Mouse (Mus musculus) spleen, postnatal 14 days (tissue): ENCODE data around the gene Mknk2.
"Not testable (repeated sequence)": the region's sequence is repeated elsewhere in the genome, so short reads cannot be mapped to it uniquely, and the experiment has no call there.

Experiments used
- DNase-seq, 2 experiments: peaks; one replicate each; pipeline ENCODE4 v3.0.0; 2021 to 2022; ENCODE audit warnings: low spot score in 2 of 2

Gene Mknk2

GRCm38 (mm10) chr10:80650392-80650791 is 27.5 kb downstream of the Mknk2 start:
- DNase-seq: no peak

- DNase-seq: not testable (repeated sequence)
Observed at GRCm38 (mm10) chr10:80649910-80650309, 28.0 kb downstream of the Mknk2 start.

DNA sequence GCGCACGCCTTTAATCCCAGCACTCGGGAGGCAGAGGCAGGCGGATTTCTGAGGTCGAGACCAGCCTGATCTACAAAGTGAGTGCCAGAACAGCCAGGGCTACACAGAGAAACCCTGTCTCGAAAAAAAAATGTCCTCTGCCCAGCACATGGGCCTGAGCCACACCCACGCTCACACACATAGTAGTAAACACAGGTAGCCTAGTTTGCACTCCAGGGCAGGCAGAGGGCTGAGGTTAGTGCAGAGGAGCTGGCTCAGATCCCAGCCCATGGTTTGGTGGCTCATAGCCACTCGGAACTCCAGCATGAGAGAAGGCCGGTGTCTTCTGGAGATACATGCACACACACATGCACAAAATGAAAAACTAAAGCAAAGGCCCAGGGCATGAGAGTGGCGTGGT is 31.0 kb downstream of the Mknk2 start:
- DNase-seq: no peak

DNA sequence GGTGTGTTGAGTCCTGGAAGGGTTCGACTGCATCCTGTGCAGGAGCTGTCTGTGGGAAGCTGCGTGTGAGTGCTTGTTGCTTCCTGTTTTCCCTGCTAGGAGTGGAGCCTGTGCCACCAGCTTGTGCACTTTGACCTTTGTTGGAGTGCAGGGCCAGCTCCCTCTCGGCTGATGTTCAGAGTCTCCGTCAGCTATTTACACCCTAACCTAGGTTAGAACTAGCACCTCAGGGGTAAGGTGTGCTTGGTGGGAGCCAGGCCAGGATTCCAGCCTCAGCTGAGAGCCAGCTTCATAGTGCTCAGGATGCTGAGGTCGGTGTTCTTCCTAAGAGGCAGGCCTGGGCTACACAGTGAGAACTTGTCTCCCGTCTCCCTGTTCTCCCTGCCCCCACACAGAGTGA is 42.6 kb downstream of the Mknk2 start:
- DNase-seq: no peak

DNA sequence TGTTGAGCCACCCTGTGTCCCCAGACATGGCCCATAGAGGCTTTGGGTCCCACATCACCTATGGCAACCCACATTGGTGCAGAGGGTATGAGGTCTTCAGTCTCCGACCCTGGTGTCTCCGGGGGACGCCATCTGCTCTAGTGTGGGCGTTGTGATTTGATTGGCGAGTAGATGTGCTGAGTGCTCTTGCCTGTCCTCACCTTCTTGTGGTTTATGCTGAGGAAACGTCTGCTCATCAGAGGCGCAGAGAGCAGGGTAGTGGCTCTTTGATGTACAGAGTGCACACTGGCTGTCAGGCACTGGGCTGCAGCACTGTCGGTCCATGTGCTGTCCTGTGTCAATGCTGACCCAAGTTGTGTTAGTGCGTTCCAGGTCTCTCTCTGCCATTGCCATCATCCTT is 49.0 kb downstream of the Mknk2 start:
- DNase-seq: no peak

DNA sequence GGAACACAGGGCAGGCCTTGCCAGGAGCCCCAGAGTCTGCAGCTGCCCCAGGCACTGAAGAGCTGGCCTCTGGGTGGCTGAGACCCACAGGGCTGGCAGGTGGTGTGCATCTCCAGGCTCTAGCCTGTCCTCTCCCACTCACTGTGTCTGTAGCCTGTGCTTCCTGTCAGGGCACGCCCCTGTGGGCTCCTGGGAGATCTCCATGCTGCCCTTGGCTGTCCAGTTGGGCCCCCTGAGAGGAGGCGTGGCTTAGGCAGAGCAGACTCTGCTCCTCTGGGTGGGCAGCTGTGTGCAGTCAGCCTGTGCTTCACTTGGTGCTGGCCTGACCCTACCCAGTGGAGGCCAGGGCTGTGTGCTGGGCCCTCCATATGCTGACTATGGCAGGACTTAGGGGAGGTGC is 50.2 kb downstream of the Mknk2 start:
- no peak for DNase-seq

GRCm38 (mm10) chr10:80625764-80626163 is 52.1 kb downstream of the Mknk2 start:
- DNase-seq: no peak

GRCm38 (mm10) chr10:80623457-80624191 is 54.3 kb downstream of the Mknk2 start:
- peak; percentile 52 to 66 for DNase-seq

- DNase-seq: peak; percentile 48 to 70
Observed at GRCm38 (mm10) chr10:80622661-80623456, 55.1 kb downstream of the Mknk2 start, which contains the start of gene Csnk1g2. Gene Csnk1g2 (plus strand): TSS chr10:80622838.

DNA sequence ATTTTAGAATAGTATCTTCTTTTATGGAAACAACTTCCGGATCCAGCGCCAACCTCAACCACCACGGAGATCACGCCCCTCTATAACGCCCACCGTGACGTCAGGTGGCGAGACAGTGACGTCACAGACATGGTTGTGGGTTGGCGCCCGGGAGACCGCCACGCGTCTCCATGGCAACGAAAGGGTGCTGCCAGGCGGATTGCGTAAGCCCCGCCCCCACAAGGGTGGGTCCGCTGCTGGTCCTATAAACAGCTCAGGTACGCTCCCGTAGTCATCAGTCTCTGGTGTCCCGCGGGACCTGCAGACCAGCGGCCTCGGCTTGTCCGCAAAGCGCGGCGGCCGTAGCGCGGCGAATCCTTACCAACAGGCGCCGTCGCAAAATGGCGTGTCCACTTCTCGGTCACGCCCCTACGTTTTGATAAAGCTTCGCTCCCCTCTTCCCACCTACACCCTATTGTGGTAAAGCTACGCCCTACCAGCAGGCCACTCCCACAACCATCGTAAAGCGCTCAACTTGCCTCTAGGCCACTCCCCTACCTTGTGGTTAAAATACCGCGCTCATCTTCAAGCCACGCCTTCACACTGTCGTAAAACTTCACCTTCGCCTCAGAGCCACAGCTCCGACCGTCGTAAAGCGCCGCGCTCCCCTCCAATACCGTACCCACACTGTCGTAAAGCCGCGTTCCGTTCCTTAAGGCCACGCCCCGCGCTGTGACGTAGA is 55.8 kb downstream of the Mknk2 start:
- DNase-seq: peak; percentile 98 to 99

DNA sequence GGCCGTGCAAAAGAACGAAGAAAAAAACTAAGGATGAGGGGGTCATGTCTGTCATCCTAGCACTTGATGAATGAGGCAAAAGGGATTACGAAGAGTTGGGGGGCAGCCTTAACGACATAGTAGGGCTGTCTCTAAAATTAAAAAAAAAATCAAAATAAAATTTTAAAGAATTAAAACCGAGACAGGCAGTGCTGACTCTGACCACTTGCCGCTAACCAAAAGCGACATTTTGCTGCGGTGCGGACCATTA is 56.3 kb downstream of the Mknk2 start:
- no peak for DNase-seq

- DNase-seq: no peak
Observed at GRCm38 (mm10) chr10:80620796-80621689, 56.9 kb downstream of the Mknk2 start.

DNA sequence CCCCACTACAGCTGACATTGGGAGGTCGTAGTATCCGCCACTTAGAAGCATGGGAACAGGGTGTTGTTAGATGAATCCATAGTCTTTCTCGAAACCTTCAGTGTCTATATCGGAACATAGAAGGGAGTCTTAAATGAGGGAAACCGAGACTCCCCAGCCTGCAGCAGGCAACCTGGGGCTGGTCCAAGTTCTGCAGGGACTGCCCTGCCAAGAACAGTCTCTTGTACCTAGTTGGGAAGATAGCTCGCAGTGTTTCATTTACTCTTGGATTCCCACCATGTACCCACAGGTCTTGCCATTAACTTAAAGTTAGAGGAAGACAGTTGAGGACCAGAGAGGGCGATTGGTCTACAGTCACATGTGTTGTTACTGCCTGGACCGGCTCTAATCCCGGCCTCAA is 57.5 kb downstream of the Mknk2 start:
- DNase-seq: no peak

DNA sequence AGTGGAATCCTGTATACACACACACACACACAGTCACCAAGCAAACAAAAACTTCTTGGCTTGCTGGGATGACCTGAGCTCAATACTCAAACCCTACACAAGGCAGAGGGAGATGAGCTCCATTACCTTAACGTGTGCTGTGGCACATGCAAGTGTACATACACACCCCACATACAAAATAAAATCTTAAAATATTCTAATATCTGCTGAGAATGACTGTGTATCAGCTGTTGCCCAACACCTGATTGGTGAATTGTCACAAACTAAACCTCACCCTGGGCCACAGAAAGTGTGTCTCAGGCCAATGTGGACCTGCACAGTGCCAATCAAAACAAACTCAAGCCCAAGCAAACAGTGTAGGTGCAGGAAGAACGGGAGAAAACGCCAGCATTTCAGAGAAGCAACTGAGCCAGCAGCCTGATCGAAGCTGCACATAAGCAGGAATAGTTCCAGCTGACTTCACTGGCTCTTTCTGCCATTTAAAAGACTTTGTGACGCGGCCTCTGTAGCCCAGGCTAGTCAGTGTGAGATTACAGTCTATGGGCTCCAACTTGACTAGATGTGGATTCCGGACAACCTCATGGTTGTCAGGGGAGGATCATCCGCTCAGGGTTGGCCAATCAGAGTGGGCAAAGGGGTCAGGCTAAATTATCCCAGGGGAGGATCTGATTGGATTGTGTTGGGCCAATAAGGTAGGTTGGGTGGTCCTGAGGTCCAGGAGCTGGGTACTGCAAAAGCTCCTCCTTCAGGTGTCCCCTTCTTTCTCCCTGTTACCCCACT is 58.3 kb downstream of the Mknk2 start:
- no peak for DNase-seq

DNA sequence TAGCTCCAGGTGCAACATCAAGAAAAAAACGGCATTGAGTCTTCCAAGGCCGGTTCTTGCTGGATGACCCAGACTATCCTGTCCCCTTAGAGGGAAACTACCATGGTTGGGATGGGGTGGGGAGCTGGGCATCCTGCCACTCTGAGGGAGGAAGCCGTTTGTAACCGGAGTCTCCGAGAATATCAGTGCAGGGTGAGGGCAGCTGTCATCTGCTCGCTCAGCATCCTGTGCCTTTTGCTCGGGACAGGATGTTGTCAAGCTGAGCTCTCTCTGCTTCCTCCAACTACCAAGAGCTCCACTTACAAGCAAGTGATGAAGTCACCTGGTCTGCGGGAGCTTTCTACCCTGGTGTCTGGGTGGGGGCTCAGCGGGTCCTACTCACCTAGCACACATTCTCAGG is 59.7 kb downstream of the Mknk2 start:
- DNase-seq: peak in 1 of 2 experiments; percentile 22
